Mouse (Mus musculus): ENCODE measurements at regions not wholly inside any gene's neighbourhood (a gene's known extent, or its start where the extent isn't known, plus 50 kb on each side); places are given as distances from the start of the nearest gene placed in this dataset.
A peak's percentile ranks its signal among the peaks of the same experiment; 100 is the strongest.
"Not testable (repeated sequence)": the region's sequence is repeated elsewhere in the genome, so short reads cannot be mapped to it uniquely, and the experiment has no call there.

- no peaks in the 10 kb centered on the region for H3K4me1 ChIP-seq (replicated peaks)
- H3K4me3 ChIP-seq = no peak overlapping the region
- no peak overlapping the region for H3K4me2 ChIP-seq
- ATAC-seq (ENCODE audit: low FRiP score) = no peak
- H3K27ac ChIP-seq = no peak overlapping the region
- no peaks in the 10 kb centered on the region for H3K36me3 ChIP-seq
- no peak overlapping the region for H3K9ac ChIP-seq
- H3K9me3 ChIP-seq = no peaks in the 10 kb centered on the region
- WGBS = 96% methylated on average over 2 of the region's 2 CpGs
- no peaks in the 10 kb centered on the region for H3K27me3 ChIP-seq
Measured at GRCm38 (mm10) chr3:22285904-22286303, 209.5 kb downstream of the Tbl1xr1 start.

- Histone ChIP-seq H3K9me3 (peaks cover 11% of the 10 kb centered on the region; the same call in 1 of the 2 replicates), H3K9ac (no peak overlapping the region), H3K4me2 (no peak overlapping the region), H3K36me3 (no peaks in the 10 kb centered on the region), H3K4me3 (no peak overlapping the region), H3K27me3 (no peaks in the 10 kb centered on the region), H3K4me1 (replicated peaks) (no peaks in the 10 kb centered on the region), H3K27ac (no peak overlapping the region)
- WGBS = 85% methylated on average over 3 of the region's 3 CpGs
- no peak for ATAC-seq (ENCODE audit: low FRiP score)
Measured at GRCm38 (mm10) chr3:22293466-22293865, 217.0 kb downstream of the Tbl1xr1 start.

GRCm38 (mm10) chr3:22294081-22294480 lies 217.6 kb downstream of the Tbl1xr1 start:
- not testable (repeated sequence) for H3K9ac ChIP-seq

GRCm38 (mm10) chr3:22296925-22297324 lies 220.5 kb downstream of the Tbl1xr1 start:
- not testable (repeated sequence) for ATAC-seq (ENCODE audit: low FRiP score); H3K27ac ChIP-seq; H3K4me2 ChIP-seq; H3K4me1 ChIP-seq (replicated peaks); H3K27me3 ChIP-seq; H3K36me3 ChIP-seq; H3K4me3 ChIP-seq; H3K9ac ChIP-seq
- H3K9me3 ChIP-seq = peaks cover 11% of the 10 kb centered on the region; the same call in 1 of the 2 replicates
- WGBS = 83% methylated on average over 1 of the region's 1 CpGs

More at GRCm38 (mm10) chr3:22294081-22294480, 217.6 kb downstream of the Tbl1xr1 start:
- not testable (repeated sequence) for H3K4me2 ChIP-seq; H3K36me3 ChIP-seq; H3K27ac ChIP-seq; H3K4me3 ChIP-seq; H3K27me3 ChIP-seq; ATAC-seq (ENCODE audit: low FRiP score); H3K4me1 ChIP-seq (replicated peaks)
- 97% methylated on average over 1 of the region's 1 CpGs for WGBS
- peaks cover 11% of the 10 kb centered on the region; the same call in 1 of the 2 replicates for H3K9me3 ChIP-seq

- not testable (repeated sequence) for H3K36me3 ChIP-seq; H3K27me3 ChIP-seq; ATAC-seq (ENCODE audit: low FRiP score); H3K4me1 ChIP-seq (replicated peaks); H3K4me3 ChIP-seq; H3K4me2 ChIP-seq; H3K9ac ChIP-seq; H3K27ac ChIP-seq
- 93% methylated on average over 1 of the region's 1 CpGs for whole genome bisulfite sequencing
- peaks cover 11% of the 10 kb centered on the region; the same call in 1 of the 2 replicates for H3K9me3 ChIP-seq
Measured at GRCm38 (mm10) chr3:22297831-22298230, 221.4 kb downstream of the Tbl1xr1 start.

- ATAC-seq (ENCODE audit: low FRiP score) = no peak
- Histone ChIP-seq H3K9me3 (no peaks in the 10 kb centered on the region), H3K4me3 (no peak overlapping the region), H3K36me3 (no peaks in the 10 kb centered on the region), H3K4me2 (no peak overlapping the region), H3K9ac (no peak overlapping the region), H3K27ac (no peak overlapping the region), H3K27me3 (no peaks in the 10 kb centered on the region), H3K4me1 (replicated peaks) (no peaks in the 10 kb centered on the region; the same call in 1 of the 2 replicates)
- WGBS = 90% methylated on average over 5 of the region's 5 CpGs
Measured at GRCm38 (mm10) chr3:22300553-22300952, 224.1 kb downstream of the Tbl1xr1 start.

GRCm38 (mm10) chr3:22301991-22302517 lies 225.6 kb downstream of the Tbl1xr1 start:
- H3K4me3 ChIP-seq = no peak overlapping the region
- WGBS = 57% methylated on average over 5 of the region's 5 CpGs

GRCm38 (mm10) chr3:22304145-22304544 lies 227.7 kb downstream of the Tbl1xr1 start:
- WGBS = 19% methylated on average over 1 of the region's 1 CpGs
- H3K9ac ChIP-seq = no peak overlapping the region
- ATAC-seq (ENCODE audit: low FRiP score) = no peak
- H3K4me1 ChIP-seq (replicated peaks) = no peaks in the 10 kb centered on the region; the same call in 1 of the 2 replicates
- no peaks in the 10 kb centered on the region for H3K27me3 ChIP-seq
- H3K9me3 ChIP-seq = no peaks in the 10 kb centered on the region
- no peaks in the 10 kb centered on the region for H3K36me3 ChIP-seq
- H3K27ac ChIP-seq = no peak overlapping the region
- H3K4me3 ChIP-seq = no peak overlapping the region
- no peak overlapping the region for H3K4me2 ChIP-seq

More at GRCm38 (mm10) chr3:22301991-22302517, 225.6 kb downstream of the Tbl1xr1 start:
- Histone ChIP-seq H3K27ac (no peak overlapping the region), H3K4me1 (replicated peaks) (no peaks in the 10 kb centered on the region; the same call in 1 of the 2 replicates), H3K4me2 (no peak overlapping the region), H3K27me3 (no peaks in the 10 kb centered on the region), H3K9me3 (no peaks in the 10 kb centered on the region), H3K36me3 (no peaks in the 10 kb centered on the region), H3K9ac (no peak overlapping the region)
- no peak for ATAC-seq (ENCODE audit: low FRiP score)

GRCm38 (mm10) chr3:22306624-22307023 lies 230.2 kb downstream of the Tbl1xr1 start:
- no peak overlapping the region for H3K4me2 ChIP-seq
- no peak overlapping the region for H3K9ac ChIP-seq
- no peak overlapping the region for H3K27ac ChIP-seq
- H3K4me3 ChIP-seq = no peak overlapping the region
- no peak for ATAC-seq (ENCODE audit: low FRiP score)
- no peaks in the 10 kb centered on the region for H3K27me3 ChIP-seq
- no peaks in the 10 kb centered on the region; the same call in 1 of the 2 replicates for H3K4me1 ChIP-seq (replicated peaks)
- 76% methylated on average over 4 of the region's 4 CpGs for WGBS
- no peaks in the 10 kb centered on the region for H3K9me3 ChIP-seq
- no peaks in the 10 kb centered on the region for H3K36me3 ChIP-seq

GRCm38 (mm10) chr3:22308962-22309361 lies 232.5 kb downstream of the Tbl1xr1 start:
- peak; percentile 14; the same call in 1 of the 2 replicates for ATAC-seq (ENCODE audit: low FRiP score)
- H3K36me3 ChIP-seq = no peaks in the 10 kb centered on the region
- no peaks in the 10 kb centered on the region for H3K27me3 ChIP-seq
- no peak overlapping the region for H3K9ac ChIP-seq
- no peak overlapping the region for H3K4me2 ChIP-seq
- H3K4me1 ChIP-seq (replicated peaks) = no peaks in the 10 kb centered on the region; the same call in 1 of the 2 replicates
- H3K4me3 ChIP-seq = no peak overlapping the region
- H3K9me3 ChIP-seq = no peaks in the 10 kb centered on the region
- H3K27ac ChIP-seq = no peak overlapping the region
- 14% methylated on average over 4 of the region's 4 CpGs for WGBS

GRCm38 (mm10) chr3:22316466-22317185 lies 240.2 kb downstream of the Tbl1xr1 start:
- 0 out of 2 replicates have a peak, but pooled peaks have one; percentile 59 for ATAC-seq (ENCODE audit: low FRiP score)

GRCm38 (mm10) chr3:22320425-22320824 lies 244.0 kb downstream of the Tbl1xr1 start:
- H3K27ac ChIP-seq; H3K4me2 ChIP-seq; H3K4me3 ChIP-seq; H3K27me3 ChIP-seq; ATAC-seq (ENCODE audit: low FRiP score); H3K36me3 ChIP-seq; H3K9me3 ChIP-seq; H3K9ac ChIP-seq; H3K4me1 ChIP-seq (replicated peaks): not testable (repeated sequence)
- 97% methylated on average over 1 of the region's 1 CpGs for WGBS

More at GRCm38 (mm10) chr3:22316466-22317185, 240.2 kb downstream of the Tbl1xr1 start:
- Histone ChIP-seq H3K4me3 (no peak overlapping the region), H3K36me3 (no peaks in the 10 kb centered on the region), H3K9ac (no peak overlapping the region), H3K27ac (no peak overlapping the region), H3K4me1 (replicated peaks) (no peaks in the 10 kb centered on the region), H3K4me2 (no peak overlapping the region), H3K9me3 (no peaks in the 10 kb centered on the region), H3K27me3 (no peaks in the 10 kb centered on the region)
- 70% methylated on average over 10 of the region's 10 CpGs for WGBS

- Histone ChIP-seq H3K9me3 (no peaks in the 10 kb centered on the region), H3K27ac (no peak overlapping the region), H3K27me3 (no peaks in the 10 kb centered on the region), H3K4me1 (replicated peaks) (no peaks in the 10 kb centered on the region), H3K4me3 (no peak overlapping the region), H3K4me2 (no peak overlapping the region), H3K9ac (no peak overlapping the region), H3K36me3 (no peaks in the 10 kb centered on the region)
- WGBS = 70% methylated on average over 1 of the region's 1 CpGs
- ATAC-seq (ENCODE audit: low FRiP score) = no peak
Measured at GRCm38 (mm10) chr3:22331240-22331639, 254.8 kb downstream of the Tbl1xr1 start.

Data from hindbrain, embryonic 13.5 days (tissue).